Mouse (Mus musculus): ENCODE data around the gene Cacna1d. TPM values are rescaled to one million over a fixed set of nuclear protein-coding genes. Genes with fewer than 3 reads are reported as not detected.

Cacna1d gene
- polyA plus RNA-seq, 2 experiments: 4.9 to 13.0 TPM

DNA sequence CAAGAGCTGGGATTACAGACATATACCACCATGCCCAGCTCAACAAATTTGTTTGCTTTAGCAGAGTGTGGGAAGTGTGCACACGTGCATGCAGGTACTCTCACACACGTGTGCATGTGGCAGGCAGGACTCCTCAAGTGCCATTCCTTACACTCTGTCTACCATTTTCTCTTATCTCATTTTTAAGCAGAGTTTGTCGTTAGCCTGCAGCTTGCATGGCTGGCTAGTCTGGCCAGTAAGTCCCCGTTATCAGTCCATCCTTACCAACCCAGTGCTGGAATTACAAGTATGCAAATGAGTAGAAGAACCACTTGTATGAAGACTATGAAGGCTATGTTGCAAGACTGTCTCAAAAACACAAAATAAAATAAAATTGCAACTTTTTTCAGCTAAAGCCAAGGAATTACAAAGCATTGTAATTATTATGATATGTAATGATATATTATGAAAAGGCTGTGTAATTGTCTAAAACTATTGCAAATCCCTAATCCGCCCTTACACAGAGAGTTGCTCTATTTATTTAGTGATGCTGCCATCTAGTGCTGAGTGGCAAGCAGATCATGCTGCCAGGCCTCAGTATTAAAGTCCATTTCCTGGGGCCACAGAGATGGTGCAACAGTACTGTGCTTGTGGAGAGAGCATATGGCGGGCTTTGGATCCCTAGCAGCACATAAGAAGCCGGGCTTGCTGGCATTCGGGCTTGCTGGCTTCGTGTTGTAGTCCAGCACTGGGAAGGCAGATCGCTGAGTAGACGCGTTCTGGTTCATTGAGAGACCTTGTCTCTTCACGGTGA lies 24.9 kb upstream of the Cacna1d start:
- Histone ChIP-seq H3K27ac (replicated peaks; ENCODE audit: low read depth, low read length) (no peak overlapping the region), H3K4me3 (replicated peaks; ENCODE audit: low read length) (no peak overlapping the region), H3K36me3 (ENCODE audit: control insufficient read depth, insufficient read depth, low read length) (peaks cover 76% of the 10 kb centered on the region), H3K27me3 (ENCODE audit: control insufficient read depth, insufficient read depth, low read length) (no peaks in the 10 kb centered on the region), H3K9me3 (ENCODE audit: control insufficient read depth, low read length) (no peaks in the 10 kb centered on the region), H3K9ac (ENCODE audit: low read depth, low read length, severe bottlenecking) (no peak overlapping the region), H3K4me1 (ENCODE audit: control insufficient read depth, insufficient read depth, low read length) (no peaks in the 10 kb centered on the region), H3K4me2 (replicated peaks; ENCODE audit: low read depth, low read length, severe bottlenecking) (no peak overlapping the region)
- no peak for ATAC-seq (ENCODE audit: low FRiP score, low read depth)
- no peak for DNase-seq (ENCODE audit: low spot score)
- WGBS: 88% methylated on average over 13 of the region's 13 CpGs
- TF ChIP-seq POLR2A (IDR thresholded peaks at IDR 0.05; ENCODE audit: borderline replicate concordance, extremely low read depth, insufficient read depth, insufficient read length): no peak

DNA sequence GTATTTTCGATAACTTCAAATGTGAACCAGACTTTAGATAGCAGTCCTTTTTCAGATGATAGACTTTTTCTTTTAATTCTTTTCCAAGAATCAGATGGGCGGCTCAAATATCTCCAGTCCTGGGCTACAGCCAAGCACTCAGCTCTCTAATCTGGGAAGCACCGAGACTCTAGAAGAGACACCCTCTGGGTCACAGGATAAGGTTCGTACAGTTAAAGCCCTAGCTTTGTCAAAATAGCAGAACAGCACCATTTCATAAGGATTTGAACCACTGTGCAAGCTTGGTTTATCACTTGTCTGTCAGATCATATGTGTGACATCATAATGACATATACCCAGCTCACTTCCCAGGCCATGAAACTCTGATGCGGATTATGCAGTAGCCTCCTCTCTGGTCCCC lies 21.6 kb upstream of the Cacna1d start:
- DNase-seq (ENCODE audit: low spot score): no peak
- Histone ChIP-seq H3K4me3 (replicated peaks; ENCODE audit: low read length) (no peak overlapping the region), H3K36me3 (ENCODE audit: control insufficient read depth, insufficient read depth, low read length) (peaks cover 63% of the 10 kb centered on the region), H3K4me1 (ENCODE audit: control insufficient read depth, insufficient read depth, low read length) (no peaks in the 10 kb centered on the region), H3K9ac (ENCODE audit: low read depth, low read length, severe bottlenecking) (no peak overlapping the region), H3K27me3 (ENCODE audit: control insufficient read depth, insufficient read depth, low read length) (no peaks in the 10 kb centered on the region), H3K27ac (replicated peaks; ENCODE audit: low read depth, low read length) (no peak overlapping the region), H3K4me2 (replicated peaks; ENCODE audit: low read depth, low read length, severe bottlenecking) (no peak overlapping the region), H3K9me3 (ENCODE audit: control insufficient read depth, low read length) (no peaks in the 10 kb centered on the region)
- no peak for TF ChIP-seq POLR2A (IDR thresholded peaks at IDR 0.05; ENCODE audit: borderline replicate concordance, extremely low read depth, insufficient read depth, insufficient read length)
- no peak for ATAC-seq (ENCODE audit: low FRiP score, low read depth)
- WGBS: 94% methylated on average over 5 of the region's 5 CpGs

DNA sequence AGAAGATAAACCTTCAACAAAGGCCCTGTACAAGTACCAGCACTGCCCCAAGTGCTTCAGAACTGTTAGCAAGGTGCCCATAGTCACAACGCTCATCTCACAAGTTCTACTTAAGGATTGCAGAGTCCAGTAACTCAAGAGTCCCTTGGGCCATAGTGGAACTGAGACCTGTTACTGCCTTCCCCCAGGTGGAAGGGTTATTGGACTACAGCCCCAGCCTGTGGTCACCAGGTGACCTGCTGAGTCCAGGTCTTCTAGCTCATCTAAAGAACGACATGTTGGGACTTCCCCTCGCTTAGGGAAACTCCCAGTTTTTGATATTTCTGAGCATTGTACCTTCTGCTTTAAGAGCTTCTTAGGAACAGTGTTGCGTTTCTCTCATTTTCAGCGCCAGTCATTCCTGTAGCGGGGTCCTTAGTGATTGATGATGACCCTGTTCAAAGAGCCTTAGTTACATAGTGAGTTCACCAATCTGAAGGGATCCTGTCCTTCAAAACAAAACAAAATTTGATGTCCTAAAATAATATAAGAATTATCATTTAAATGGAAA lies 19.0 kb upstream of the Cacna1d start:
- DNase-seq (ENCODE audit: low spot score) (no peak), ATAC-seq (ENCODE audit: low FRiP score, low read depth) (no peak)
- Histone ChIP-seq H3K36me3 (ENCODE audit: control insufficient read depth, insufficient read depth, low read length) (peaks cover 69% of the 10 kb centered on the region), H3K4me2 (replicated peaks; ENCODE audit: low read depth, low read length, severe bottlenecking) (no peak overlapping the region), H3K9ac (ENCODE audit: low read depth, low read length, severe bottlenecking) (no peak overlapping the region), H3K4me3 (replicated peaks; ENCODE audit: low read length) (no peak overlapping the region), H3K27me3 (ENCODE audit: control insufficient read depth, insufficient read depth, low read length) (no peaks in the 10 kb centered on the region), H3K9me3 (ENCODE audit: control insufficient read depth, low read length) (no peaks in the 10 kb centered on the region), H3K27ac (replicated peaks; ENCODE audit: low read depth, low read length) (no peak overlapping the region), H3K4me1 (ENCODE audit: control insufficient read depth, insufficient read depth, low read length) (no peaks in the 10 kb centered on the region)
- TF ChIP-seq POLR2A (IDR thresholded peaks at IDR 0.05; ENCODE audit: borderline replicate concordance, extremely low read depth, insufficient read depth, insufficient read length): no peak
- WGBS: 93% methylated on average over 6 of the region's 6 CpGs

DNA sequence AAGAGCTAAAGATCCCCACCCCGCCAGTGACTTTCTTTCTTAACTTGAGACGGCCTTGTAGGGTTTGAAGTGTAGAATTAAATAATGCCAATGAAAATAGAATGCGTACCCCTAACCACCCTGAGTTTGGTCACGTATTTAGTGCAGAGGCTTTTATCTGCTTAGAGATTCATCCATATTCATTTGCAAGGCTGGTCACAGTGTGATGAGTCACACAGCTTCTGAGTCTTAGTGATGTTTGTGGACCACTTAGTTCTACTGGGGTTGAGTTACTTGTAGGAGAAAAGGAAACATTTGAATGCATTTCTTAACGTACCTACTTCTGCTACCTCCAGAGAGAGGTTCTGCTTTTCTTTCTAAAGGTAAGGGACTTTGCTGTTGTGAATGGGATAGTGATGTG lies 13.7 kb upstream of the Cacna1d start:
- Histone ChIP-seq H3K36me3 (ENCODE audit: control insufficient read depth, insufficient read depth, low read length) (peaks cover 42% of the 10 kb centered on the region), H3K9ac (ENCODE audit: low read depth, low read length, severe bottlenecking) (no peak overlapping the region), H3K4me2 (replicated peaks; ENCODE audit: low read depth, low read length, severe bottlenecking) (no peak overlapping the region), H3K27me3 (ENCODE audit: control insufficient read depth, insufficient read depth, low read length) (no peaks in the 10 kb centered on the region), H3K4me1 (ENCODE audit: control insufficient read depth, insufficient read depth, low read length) (no peaks in the 10 kb centered on the region), H3K27ac (replicated peaks; ENCODE audit: low read depth, low read length) (no peak overlapping the region), H3K4me3 (replicated peaks; ENCODE audit: low read length) (no peak overlapping the region), H3K9me3 (ENCODE audit: control insufficient read depth, low read length) (no peaks in the 10 kb centered on the region)
- WGBS: 69% methylated on average over 5 of the region's 5 CpGs
- DNase-seq (ENCODE audit: low spot score) (no peak), ATAC-seq (ENCODE audit: low FRiP score, low read depth) (no peak)
- no peak for TF ChIP-seq POLR2A (IDR thresholded peaks at IDR 0.05; ENCODE audit: borderline replicate concordance, extremely low read depth, insufficient read depth, insufficient read length)

DNA sequence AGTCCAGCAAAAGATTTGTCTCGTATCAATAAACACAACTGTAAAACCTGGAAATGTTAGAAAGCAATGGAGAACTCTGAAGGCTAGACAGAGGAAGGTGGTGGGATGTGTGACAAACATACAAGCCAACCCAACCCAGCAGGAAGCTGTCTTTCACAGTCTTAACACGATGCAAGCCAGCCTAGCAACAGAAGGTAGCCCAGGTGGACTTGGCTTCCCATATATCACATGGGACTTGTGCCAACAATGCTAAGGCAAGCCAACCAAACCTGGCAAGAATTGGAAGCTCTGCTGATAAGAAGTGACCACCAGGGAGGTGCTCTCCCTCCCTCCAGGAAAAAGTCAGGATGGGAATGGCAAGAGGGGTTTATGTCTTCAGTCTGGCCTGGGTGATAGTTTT lies 6.9 kb upstream of the Cacna1d start:
- no peak overlapping the region for H3K4me2 ChIP-seq (replicated peaks; ENCODE audit: low read depth, low read length, severe bottlenecking)
- no peak overlapping the region for H3K27ac ChIP-seq (replicated peaks; ENCODE audit: low read depth, low read length)
- TF ChIP-seq POLR2A (IDR thresholded peaks at IDR 0.05; ENCODE audit: borderline replicate concordance, extremely low read depth, insufficient read depth, insufficient read length): no peak
- H3K27me3 ChIP-seq (ENCODE audit: control insufficient read depth, insufficient read depth, low read length): no peaks in the 10 kb centered on the region
- WGBS: 84% methylated on average over 2 of the region's 2 CpGs
- H3K4me3 ChIP-seq (replicated peaks; ENCODE audit: low read length): no peak overlapping the region
- no peak overlapping the region for H3K9ac ChIP-seq (ENCODE audit: low read depth, low read length, severe bottlenecking)
- DNase-seq (ENCODE audit: low spot score): no peak
- H3K36me3 ChIP-seq (ENCODE audit: control insufficient read depth, insufficient read depth, low read length): peaks cover 46% of the 10 kb centered on the region
- ATAC-seq (ENCODE audit: low FRiP score, low read depth): no peak
- no peaks in the 10 kb centered on the region for H3K9me3 ChIP-seq (ENCODE audit: control insufficient read depth, low read length)
- no peaks in the 10 kb centered on the region for H3K4me1 ChIP-seq (ENCODE audit: control insufficient read depth, insufficient read depth, low read length)

Measured in limb, embryonic 14.5 days (tissue).